Mouse (Mus musculus) heart, embryonic 16.5 days (tissue): Measurements from ENCODE around the gene Stx6. TPM values are rescaled to one million over a fixed set of nuclear protein-coding genes. Genes with fewer than 3 reads are reported as not detected.

Experiments
- ATAC-seq: fragments of 200-750 bp; cut with Nextera tagmentation; replicated peaks from 2 replicates; pipeline ENCODE4 v1.8.0; 2017; ENCODE audit warnings: moderate number of reproducible peaks; ENCODE audit not compliant: insufficient read depth, low FRiP score; ENCODE audit errors: extremely low read depth
- H3K27ac ChIP-seq: fragments of 300-500 bp; sonication (generic); 2 replicates; pipeline ENCODE4 v1.5.1; 2014; ENCODE audit warnings: mild to moderate bottlenecking, low read length, control low read depth, moderate library complexity
- H3K27me3 ChIP-seq: fragments of 300-500 bp; sonication (generic); 2 replicates; pipeline ENCODE4 v1.6.1; 2014; ENCODE audit warnings: low read length, mixed read lengths; ENCODE audit not compliant: control insufficient read depth, insufficient read depth
- H3K36me3 ChIP-seq: fragments of 300-500 bp; sonication (generic); 2 replicates; pipeline ENCODE4 v1.6.1; 2014; ENCODE audit not compliant: control insufficient read depth, insufficient read depth
- H3K4me1 ChIP-seq: fragments of 300-500 bp; sonication (generic); 2 replicates; pipeline ENCODE4 v1.6.1; 2014; ENCODE audit warnings: low read length, mixed read lengths; ENCODE audit not compliant: control insufficient read depth, insufficient read depth
- H3K4me2 ChIP-seq: fragments of 300-500 bp; sonication (generic); 2 replicates; pipeline ENCODE4 v1.6.1; 2014; ENCODE audit warnings: low read depth, mild to moderate bottlenecking, control low read depth, low read length
- H3K4me3 ChIP-seq: fragments of 300-500 bp; sonication (generic); 2 replicates; pipeline ENCODE4 v1.5.1; 2014; ENCODE audit warnings: mild to moderate bottlenecking, control low read depth, low read length
- H3K9ac ChIP-seq: fragments of 300-500 bp; sonication (generic); 2 replicates; pipeline ENCODE4 v1.6.1; 2014; ENCODE audit warnings: low read length, control low read depth
- H3K9me3 ChIP-seq: fragments of 300-500 bp; sonication (generic); replicated peaks from 2 replicates; pipeline ENCODE4 v1.6.1; 2016; ENCODE audit warnings: low read length; ENCODE audit not compliant: control insufficient read depth
- WGBS: fragments of 180-500 bp; shearing (Covaris S2); extraction: QIAGEN DNeasy Blood & Tissue Kit; methylation state at CpG from one replicate; pipeline ENCODE4 v1.1.7; 2014; 5-methylcytosine and 5-hydroxymethylcytosine counted together
- polyA plus RNA-seq: library from polyadenylated mRNA; unstranded; fragments of >200 nt; fragmentation: Nextera tagmentation; extraction: Ambion mirVana; gene quantifications from 2 replicates; pipeline ENCODE4 v1.2.1, GENCODE M21; 2015

The Stx6 gene
- polyA plus RNA-seq, 1 experiment from 2014 or later, result 54.0 TPM

GRCm38 (mm10) chr1:155210011-155210763, 51.7 kb downstream of the Stx6 start:
- no peaks in the 10 kb centered on the region for H3K9me3 ChIP-seq
- no peak overlapping the region for H3K27ac ChIP-seq
- H3K9ac ChIP-seq, result no peak overlapping the region
- H3K27me3 ChIP-seq, result no peaks in the 10 kb centered on the region
- H3K4me3 ChIP-seq, result no peak overlapping the region
- 73% methylated on average over 11 of the region's 11 CpGs for WGBS
- no peak for ATAC-seq
- H3K4me1 ChIP-seq, result peaks cover 52% of the 10 kb centered on the region
- H3K4me2 ChIP-seq, result no peak overlapping the region
- peaks cover 8% of the 10 kb centered on the region; the same call in 1 of the 2 replicates for H3K36me3 ChIP-seq

- 43% methylated on average over 7 of the region's 7 CpGs for WGBS
- H3K36me3 ChIP-seq, result peaks cover 9% of the 10 kb centered on the region; the same call in 1 of the 2 replicates
- no peak for ATAC-seq
- H3K27ac ChIP-seq, result no peak overlapping the region
- H3K4me3 ChIP-seq, result no peak overlapping the region
- H3K27me3 ChIP-seq, result no peaks in the 10 kb centered on the region
- H3K9me3 ChIP-seq, result no peaks in the 10 kb centered on the region
- H3K4me2 ChIP-seq, result no peak overlapping the region
- peak overlapping the region; percentile 44; the same call in 1 of the 2 replicates for H3K9ac ChIP-seq
- H3K4me1 ChIP-seq, result peaks cover 50% of the 10 kb centered on the region
Observed at GRCm38 (mm10) chr1:155211017-155211416, 52.5 kb downstream of the Stx6 start.

GRCm38 (mm10) chr1:155212081-155212480, 53.6 kb downstream of the Stx6 start:
- H3K27me3 ChIP-seq, result no peaks in the 10 kb centered on the region
- H3K36me3 ChIP-seq, result peaks cover 17% of the 10 kb centered on the region; the same call in 1 of the 2 replicates
- H3K9ac ChIP-seq, result peak overlapping the region; percentile 61
- WGBS, result 32% methylated on average over 4 of the region's 4 CpGs
- ATAC-seq, result no peak
- no peaks in the 10 kb centered on the region for H3K9me3 ChIP-seq
- H3K4me3 ChIP-seq, result no peak overlapping the region
- peak overlapping the region; percentile 71 for H3K27ac ChIP-seq
- H3K4me2 ChIP-seq, result no peak overlapping the region; the same call in 1 of the 2 replicates
- H3K4me1 ChIP-seq, result peaks cover 43% of the 10 kb centered on the region

- peak; percentile 41; the same call in 1 of the 2 replicates for ATAC-seq
- H3K27ac ChIP-seq, result peak overlapping the region; percentile 71
- H3K9me3 ChIP-seq, result no peaks in the 10 kb centered on the region
- WGBS, result 47% methylated on average over 6 of the region's 6 CpGs
- peaks cover 43% of the 10 kb centered on the region for H3K4me1 ChIP-seq
- peak overlapping the region; percentile 61 for H3K9ac ChIP-seq
- peaks cover 21% of the 10 kb centered on the region for H3K36me3 ChIP-seq
- no peak overlapping the region; the same call in 1 of the 2 replicates for H3K4me2 ChIP-seq
- H3K4me3 ChIP-seq, result no peak overlapping the region
- H3K27me3 ChIP-seq, result no peaks in the 10 kb centered on the region
Observed at GRCm38 (mm10) chr1:155212493-155212892, 54.0 kb downstream of the Stx6 start.

GRCm38 (mm10) chr1:155212936-155213774, 54.6 kb downstream of the Stx6 start:
- WGBS, result 28% methylated on average over 18 of the region's 18 CpGs
- peak; percentile 26 for ATAC-seq
- Histone ChIP-seq H3K27me3 (no peaks in the 10 kb centered on the region), H3K36me3 (peaks cover 24% of the 10 kb centered on the region), H3K9ac (peak overlapping the region; percentile 61), H3K27ac (peak overlapping the region; percentile 71), H3K4me1 (peaks cover 43% of the 10 kb centered on the region), H3K4me2 (no peak overlapping the region), H3K4me3 (no peak overlapping the region), H3K9me3 (no peaks in the 10 kb centered on the region)

- Histone ChIP-seq H3K36me3 (peaks cover 24% of the 10 kb centered on the region), H3K27me3 (no peaks in the 10 kb centered on the region), H3K9ac (no peak overlapping the region; the same call in 1 of the 2 replicates), H3K4me1 (peaks cover 43% of the 10 kb centered on the region), H3K9me3 (no peaks in the 10 kb centered on the region), H3K4me3 (no peak overlapping the region), H3K27ac (no peak overlapping the region), H3K4me2 (no peak overlapping the region)
- WGBS, result 63% methylated on average over 7 of the region's 7 CpGs
- ATAC-seq, result no peak
Observed at GRCm38 (mm10) chr1:155213912-155214311, 55.4 kb downstream of the Stx6 start.

GRCm38 (mm10) chr1:155215066-155215764, 56.7 kb downstream of the Stx6 start:
- Histone ChIP-seq H3K9ac (peak overlapping the region; percentile 46), H3K9me3 (no peaks in the 10 kb centered on the region), H3K4me1 (peaks cover 42% of the 10 kb centered on the region), H3K36me3 (peaks cover 27% of the 10 kb centered on the region), H3K27ac (no peak overlapping the region), H3K4me3 (no peak overlapping the region), H3K27me3 (no peaks in the 10 kb centered on the region), H3K4me2 (no peak overlapping the region)
- WGBS, result 30% methylated on average over 9 of the region's 9 CpGs
- 0 out of 2 replicates have a peak, but pooled peaks have one; percentile 7 for ATAC-seq

- Histone ChIP-seq H3K9ac (no peak overlapping the region), H3K4me1 (peaks cover 33% of the 10 kb centered on the region), H3K27me3 (no peaks in the 10 kb centered on the region), H3K27ac (no peak overlapping the region), H3K4me3 (no peak overlapping the region), H3K9me3 (no peaks in the 10 kb centered on the region), H3K36me3 (peaks cover 27% of the 10 kb centered on the region), H3K4me2 (no peak overlapping the region)
- ATAC-seq, result no peak
- WGBS, result 82% methylated on average over 11 of the region's 11 CpGs
Observed at GRCm38 (mm10) chr1:155216313-155216712, 57.8 kb downstream of the Stx6 start.
